Mouse (Mus musculus): Measurements from ENCODE around the gene Ankra2. TPM values are rescaled to one million over a fixed set of nuclear protein-coding genes. Genes with fewer than 3 reads are reported as not detected.

Ankra2 gene
- polyA plus RNA-seq, 1 experiment = 4.7 TPM

- H3K36me3 ChIP-seq (ENCODE audit: control insufficient read depth, insufficient read depth) = peaks cover 44% of the 10 kb centered on the region
- H3K27me3 ChIP-seq (ENCODE audit: control insufficient read depth, insufficient read depth, insufficient read length) = no peaks in the 10 kb centered on the region
- peaks cover 50% of the 10 kb centered on the region for H3K79me3 ChIP-seq (ENCODE audit: low read depth)
- TF ChIP-seq USF1 (IDR thresholded peaks at IDR 0.05; ENCODE audit: low read depth) = no peak
- TF ChIP-seq MYOD1 (IDR thresholded peaks at IDR 0.05; ENCODE audit: control insufficient read depth, insufficient read length, low read depth) = no peak
- TF ChIP-seq FOSL1 (IDR thresholded peaks at IDR 0.05; ENCODE audit: insufficient read depth, low read length, poor library complexity, severe bottlenecking) = no peak
- no peak for TF ChIP-seq CEBPB (IDR thresholded peaks at IDR 0.05; ENCODE audit: low read depth)
- TF ChIP-seq MAX (IDR thresholded peaks at IDR 0.05) = no peak
- TF ChIP-seq CTCF (IDR thresholded peaks at IDR 0.05; ENCODE audit: control insufficient read depth, insufficient read depth, insufficient read length) = no peak
- no peak for TF ChIP-seq MYOG (IDR thresholded peaks at IDR 0.05; ENCODE audit: control insufficient read depth, extremely low read depth, insufficient read length)
- H3K4me3 ChIP-seq (ENCODE audit: insufficient read depth, poor library complexity, severe bottlenecking) = peak within 1 kb of the TSS; percentile 92
- H3ac ChIP-seq (ENCODE audit: control insufficient read depth, insufficient read length, low read depth) = peak within 1 kb of the TSS; percentile 97
- peaks cover 55% of the 10 kb centered on the region for H3K79me2 ChIP-seq (ENCODE audit: control insufficient read depth, insufficient read depth)
These were observed 53.8 kb downstream of the Ankra2 start, which contains the start of gene Btf3 for GRCm38 (mm10) chr13:98316480-98317245. Gene Btf3, minus strand, starts transcription at chr13:98317006.

GRCm38 (mm10) chr13:98317246-98317677 is 54.4 kb downstream of the Ankra2 start:
- peaks cover 49% of the 10 kb centered on the region for H3K79me2 ChIP-seq (ENCODE audit: control insufficient read depth, insufficient read depth)
- peak overlapping the region; percentile 97 for H3ac ChIP-seq (ENCODE audit: control insufficient read depth, insufficient read length, low read depth)
- peaks cover 38% of the 10 kb centered on the region for H3K36me3 ChIP-seq (ENCODE audit: control insufficient read depth, insufficient read depth)
- no peaks in the 10 kb centered on the region for H3K27me3 ChIP-seq (ENCODE audit: control insufficient read depth, insufficient read depth, insufficient read length)
- H3K79me3 ChIP-seq (ENCODE audit: low read depth) = peaks cover 44% of the 10 kb centered on the region
- TF ChIP-seq MYOG (IDR thresholded peaks at IDR 0.05; ENCODE audit: control insufficient read depth, extremely low read depth, insufficient read length) (no peak), MAX (IDR thresholded peaks at IDR 0.05) (no peak), CEBPB (IDR thresholded peaks at IDR 0.05; ENCODE audit: low read depth) (no peak), CTCF (IDR thresholded peaks at IDR 0.05; ENCODE audit: control insufficient read depth, insufficient read depth, insufficient read length) (no peak), FOSL1 (IDR thresholded peaks at IDR 0.05; ENCODE audit: insufficient read depth, low read length, poor library complexity, severe bottlenecking) (no peak), USF1 (IDR thresholded peaks at IDR 0.05; ENCODE audit: low read depth) (no peak), MYOD1 (IDR thresholded peaks at IDR 0.05; ENCODE audit: control insufficient read depth, insufficient read length, low read depth) (no peak)
- H3K4me3 ChIP-seq (ENCODE audit: insufficient read depth, poor library complexity, severe bottlenecking) = peak overlapping the region; percentile 92

- Histone ChIP-seq H3K27me3 (ENCODE audit: control insufficient read depth, insufficient read depth, insufficient read length) (no peaks in the 10 kb centered on the region), H3ac (ENCODE audit: control insufficient read depth, insufficient read length, low read depth) (no peak overlapping the region), H3K4me3 (ENCODE audit: insufficient read depth, poor library complexity, severe bottlenecking) (no peak overlapping the region), H3K79me3 (ENCODE audit: low read depth) (peaks cover 37% of the 10 kb centered on the region), H3K36me3 (ENCODE audit: control insufficient read depth, insufficient read depth) (peaks cover 31% of the 10 kb centered on the region), H3K79me2 (ENCODE audit: control insufficient read depth, insufficient read depth) (peaks cover 43% of the 10 kb centered on the region)
- TF ChIP-seq MYOG (IDR thresholded peaks at IDR 0.05; ENCODE audit: control insufficient read depth, extremely low read depth, insufficient read length) (no peak), CTCF (IDR thresholded peaks at IDR 0.05; ENCODE audit: control insufficient read depth, insufficient read depth, insufficient read length) (no peak), CEBPB (IDR thresholded peaks at IDR 0.05; ENCODE audit: low read depth) (no peak), MAX (IDR thresholded peaks at IDR 0.05) (no peak), USF1 (IDR thresholded peaks at IDR 0.05; ENCODE audit: low read depth) (no peak), MYOD1 (IDR thresholded peaks at IDR 0.05; ENCODE audit: control insufficient read depth, insufficient read length, low read depth) (no peak), FOSL1 (IDR thresholded peaks at IDR 0.05; ENCODE audit: insufficient read depth, low read length, poor library complexity, severe bottlenecking) (no peak)
These were observed 55.0 kb downstream of the Ankra2 start for GRCm38 (mm10) chr13:98317911-98318310.

Other genes with a start within 250 kb of the Ankra2 start
- gene Arhgef28, start 56.6 kb upstream of the Ankra2 start, polyA plus RNA-seq (2012; fragmentation: generic; extraction: Trizol) = 1.1 TPM
- 13.7 TPM for gene Utp15, start within 50 bp of the Ankra2 start, polyA plus RNA-seq (2012; fragmentation: generic; extraction: Trizol)
- gene Gm21976, start 16.8 kb downstream of the Ankra2 start, polyA plus RNA-seq (2012; fragmentation: generic; extraction: Trizol) = not detected
- 1,114 TPM for gene Btf3, start 53.9 kb downstream of the Ankra2 start, polyA plus RNA-seq (2012; fragmentation: generic; extraction: Trizol)
- 0.14 TPM for gene Foxd1, start 91.2 kb downstream of the Ankra2 start, polyA plus RNA-seq (2012; fragmentation: generic; extraction: Trizol)
- gene Gm10320, start 228.9 kb downstream of the Ankra2 start, polyA plus RNA-seq (2012; fragmentation: generic; extraction: Trizol) = 1.8 TPM